Mouse (Mus musculus): Measurements from ENCODE around the gene Cfdp1.

The Cfdp1 gene

DNA sequence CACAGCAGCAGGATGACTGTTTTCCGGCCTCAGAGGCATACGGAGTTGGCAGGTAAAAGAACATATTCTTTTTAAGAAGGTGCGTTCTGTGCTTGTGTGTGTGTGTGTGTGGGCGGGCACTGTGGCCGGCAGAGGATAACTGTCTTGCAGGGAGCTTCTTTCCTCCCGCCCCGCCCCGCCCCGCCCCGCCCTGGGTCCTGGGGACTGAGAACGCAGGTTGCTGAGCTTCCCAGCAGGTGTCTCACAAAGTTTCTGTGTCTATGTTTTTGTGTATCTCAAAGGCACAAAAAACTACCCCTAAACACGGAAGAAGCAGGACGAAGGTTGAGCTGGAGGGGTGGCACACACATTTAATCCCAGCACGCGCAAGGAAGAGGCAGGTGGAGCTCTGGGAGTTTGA, 84.8 kb downstream of the Cfdp1 start:
- DNase-seq (ENCODE audit: low spot score): no peak

GRCm38 (mm10) chr8:111768651-111769050, 85.4 kb downstream of the Cfdp1 start:
- DNase-seq (ENCODE audit: low spot score): no peak

- DNase-seq (ENCODE audit: low spot score): no peak
Observed at GRCm38 (mm10) chr8:111765616-111766015, 88.5 kb downstream of the Cfdp1 start.

- DNase-seq (ENCODE audit: low spot score): no peak
Observed at GRCm38 (mm10) chr8:111765096-111765495, 89.0 kb downstream of the Cfdp1 start.

- DNase-seq (ENCODE audit: low spot score): no peak
Observed at GRCm38 (mm10) chr8:111760708-111761107, 93.4 kb downstream of the Cfdp1 start.

- DNase-seq (ENCODE audit: low spot score): no peak
Observed at GRCm38 (mm10) chr8:111758817-111759216, 95.3 kb downstream of the Cfdp1 start.

DNA sequence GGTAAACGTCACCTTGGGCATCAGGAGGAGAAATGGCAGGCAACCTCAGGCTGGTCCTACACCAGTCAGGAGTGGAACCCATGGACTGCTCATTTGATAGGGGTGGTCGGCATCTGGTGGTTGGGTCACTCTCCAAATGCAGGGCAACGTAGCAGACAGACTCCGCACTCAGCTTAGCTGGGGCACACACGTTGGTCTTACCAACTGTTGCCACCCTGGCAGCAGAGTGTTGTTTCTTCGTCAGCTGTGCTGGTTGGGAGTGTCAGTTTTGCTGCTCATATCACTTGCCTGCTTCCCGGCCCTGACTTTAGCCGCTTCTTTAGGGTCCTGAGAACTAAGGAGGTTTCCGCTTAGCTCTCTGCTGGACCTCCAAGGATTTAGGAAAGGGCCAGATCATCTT, 96.5 kb downstream of the Cfdp1 start:
- no peak for DNase-seq (ENCODE audit: low spot score)

GRCm38 (mm10) chr8:111754736-111755135, 99.4 kb downstream of the Cfdp1 start:
- DNase-seq (ENCODE audit: low spot score): no peak

DNA sequence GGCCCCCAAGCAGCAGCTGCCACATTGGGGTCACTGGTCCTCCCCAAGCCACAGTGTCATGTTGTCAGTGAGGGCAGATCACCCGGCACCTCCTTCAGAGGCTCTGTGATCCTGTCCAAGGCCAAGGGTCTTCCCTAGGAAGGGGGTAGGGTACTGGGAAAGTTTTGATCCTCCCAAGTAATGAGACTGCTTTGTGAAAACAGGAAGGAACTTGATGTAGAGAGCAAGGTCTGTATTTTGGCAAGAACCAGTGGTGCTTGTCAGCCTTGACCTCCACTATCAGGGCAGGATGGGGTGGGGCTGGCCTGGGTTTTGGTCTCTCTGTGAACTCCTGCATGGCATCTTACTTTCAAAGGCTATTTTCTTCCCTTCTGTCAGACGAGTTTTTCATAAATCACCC, 100.0 kb downstream of the Cfdp1 start:
- no peak for DNase-seq (ENCODE audit: low spot score)

DNA sequence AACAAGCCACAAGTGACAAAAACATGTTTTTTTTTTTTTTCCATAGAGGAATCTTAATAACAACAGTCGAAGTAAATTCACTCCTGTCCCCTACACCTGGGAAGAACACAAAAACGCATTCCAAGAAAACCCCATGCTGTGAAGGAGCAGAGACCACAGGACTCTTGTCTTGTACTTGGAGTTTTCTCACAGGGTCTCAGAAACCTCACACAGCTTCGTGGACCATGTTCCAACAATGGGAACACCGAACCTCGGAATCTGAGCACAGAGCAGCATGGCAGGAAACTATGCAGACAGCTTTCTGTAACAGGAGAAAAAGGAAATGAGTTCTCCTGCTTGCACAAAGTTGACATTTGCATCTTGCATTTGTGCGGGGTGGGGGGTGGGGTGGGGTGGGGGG, 105.3 kb downstream of the Cfdp1 start:
- DNase-seq (ENCODE audit: low spot score): no peak

GRCm38 (mm10) chr8:111747866-111748649, 106.0 kb downstream of the Cfdp1 start:
- DNase-seq (ENCODE audit: low spot score): no peak

DNA sequence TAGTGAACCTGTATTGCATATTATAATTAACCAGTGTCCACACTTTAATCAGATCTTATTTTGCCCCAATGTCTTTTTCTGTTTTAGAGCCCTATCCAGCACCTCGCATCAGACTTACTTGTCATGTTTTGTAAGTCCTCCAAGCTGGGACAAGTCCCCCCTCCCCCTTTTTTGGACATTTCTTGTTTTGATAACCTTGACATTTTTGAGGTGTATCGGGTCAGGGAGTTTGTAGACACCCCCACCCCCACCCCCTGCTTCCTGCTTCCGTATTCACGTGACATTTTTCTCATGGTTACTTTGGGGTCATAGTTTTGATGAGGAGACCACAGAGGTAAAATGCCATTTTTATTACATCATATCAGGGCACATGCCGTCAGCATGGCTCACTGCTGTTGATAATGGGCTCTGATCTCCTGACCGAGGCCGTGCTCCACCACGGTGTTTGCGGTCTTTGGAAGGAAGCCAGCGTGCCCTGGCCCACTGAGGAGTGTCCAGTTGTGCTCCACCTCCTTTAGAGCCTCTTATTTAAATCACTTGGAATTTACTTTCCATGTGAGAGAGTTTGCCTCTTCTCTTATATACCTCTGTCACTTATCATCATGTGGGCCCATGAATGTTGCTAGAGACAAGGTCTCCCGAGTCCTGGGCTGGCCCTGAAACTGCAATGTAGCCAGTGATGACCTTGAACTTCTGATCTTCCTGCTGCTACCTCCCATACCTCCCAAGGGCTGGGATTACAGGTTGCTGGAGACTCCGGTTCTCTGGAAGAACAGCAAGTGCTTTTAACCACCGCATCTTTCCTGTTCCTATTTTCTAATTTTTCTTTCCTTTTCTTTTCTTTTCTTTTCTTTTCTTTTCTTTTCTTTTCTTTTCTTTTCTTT, 107.3 kb downstream of the Cfdp1 start:
- no peak for DNase-seq (ENCODE audit: low spot score)

GRCm38 (mm10) chr8:111745591-111746418, 108.3 kb downstream of the Cfdp1 start:
- no peak for DNase-seq (ENCODE audit: low spot score)

GRCm38 (mm10) chr8:111745086-111745485, 109.0 kb downstream of the Cfdp1 start:
- DNase-seq (ENCODE audit: low spot score): no peak

GRCm38 (mm10) chr8:111743792-111744696, 110.0 kb downstream of the Cfdp1 start, which contains the start of gene Bcar1:
TSS of gene Bcar1 (minus strand) at chr8:111743809.
- DNase-seq (ENCODE audit: low spot score): no peak

DNA sequence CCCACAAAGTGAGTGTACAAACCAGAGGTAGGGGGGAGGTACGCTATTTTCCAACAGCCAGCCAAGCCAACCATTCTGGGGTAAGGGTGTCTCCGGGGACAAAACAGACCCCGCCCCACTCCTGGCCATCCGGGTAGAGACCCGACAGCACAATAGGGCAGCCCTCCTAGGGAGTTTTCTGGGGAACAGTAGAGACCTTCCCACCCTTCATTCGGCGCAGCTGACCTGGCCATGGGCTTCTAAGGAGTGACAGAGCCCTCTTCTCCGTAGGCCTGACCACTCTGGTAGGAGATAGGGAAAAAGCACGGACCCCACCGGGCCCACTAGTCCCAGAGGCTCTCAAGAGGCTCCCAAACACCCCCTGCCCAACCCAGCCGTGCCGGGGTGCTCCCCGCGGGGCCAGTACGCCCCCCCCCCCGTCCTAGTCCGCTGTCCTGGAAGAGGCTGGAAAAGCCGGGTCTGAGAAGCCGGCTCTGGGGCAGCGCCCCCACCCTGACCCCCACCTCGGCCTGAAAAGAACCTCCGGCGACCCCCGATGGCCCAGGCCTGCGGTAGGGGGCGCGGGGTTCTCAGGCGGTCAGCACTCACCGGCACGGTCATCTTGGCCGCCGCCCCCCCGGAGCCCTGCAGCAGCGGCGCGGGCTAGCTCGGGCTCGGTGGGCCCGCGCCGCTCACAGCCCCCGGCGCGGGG, 110.8 kb downstream of the Cfdp1 start:
- no peak for DNase-seq (ENCODE audit: low spot score)

GRCm38 (mm10) chr8:111742261-111743037, 111.6 kb downstream of the Cfdp1 start:
- DNase-seq (ENCODE audit: low spot score): no peak

DNA sequence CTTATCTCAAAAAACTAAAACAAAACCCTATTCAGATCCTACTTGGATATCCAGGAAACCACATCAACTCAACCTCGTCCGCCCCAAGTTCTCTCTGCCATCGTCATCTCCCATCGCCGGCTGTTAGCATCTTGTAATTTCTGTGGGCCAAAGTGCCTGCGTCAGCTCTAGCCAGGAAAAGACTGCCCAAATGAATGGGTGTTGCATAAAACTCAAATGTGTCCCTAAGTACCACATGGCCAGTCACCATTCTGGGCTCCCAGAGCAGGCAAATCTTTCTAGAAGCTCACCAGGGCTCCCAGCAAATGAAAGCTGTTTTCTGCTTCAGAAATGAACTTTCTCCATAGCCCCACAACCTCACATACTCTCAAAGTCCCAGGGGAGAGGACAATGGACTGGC, 112.5 kb downstream of the Cfdp1 start:
- DNase-seq (ENCODE audit: low spot score): no peak

GRCm38 (mm10) chr8:111740994-111741393, 113.1 kb downstream of the Cfdp1 start:
- DNase-seq (ENCODE audit: low spot score): no peak

DNA sequence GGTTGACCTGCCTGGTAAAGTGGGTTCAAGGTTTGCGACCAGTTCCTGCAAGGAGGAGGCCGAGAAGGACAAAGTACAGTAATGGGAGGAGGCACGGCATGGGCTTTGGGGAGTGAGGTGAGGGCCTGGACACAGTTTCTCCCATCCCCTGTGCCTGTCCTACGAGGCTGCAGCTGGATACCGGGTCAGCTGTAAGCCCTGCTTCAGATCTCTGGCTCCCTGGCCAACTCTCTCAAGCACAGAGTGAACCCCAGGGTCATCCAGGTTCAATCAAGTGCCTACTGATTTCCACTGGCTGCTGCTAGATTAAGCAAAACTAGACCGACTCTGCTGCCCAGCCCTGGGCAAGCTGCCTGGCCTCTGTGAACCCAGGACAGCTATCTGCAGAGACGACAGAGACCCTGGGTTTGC, 113.8 kb downstream of the Cfdp1 start:
- DNase-seq (ENCODE audit: low spot score): no peak

Measured in c-Kit-positive CD71-positive TER-119-positive erythroid progenitor cells, embryonic 14.5 days (primary cell).